Mouse (Mus musculus) intestine, postnatal 0 days (tissue): ENCODE measurements around the gene Slc22a21. TPM values are rescaled to one million over a fixed set of nuclear protein-coding genes. Genes with fewer than 3 reads are reported as not detected.
"Not testable (repeated sequence)": the region's sequence is repeated elsewhere in the genome, so short reads cannot be mapped to it uniquely, and the experiment has no call there.

Experiments used
- ATAC-seq: fragments of 200-750 bp; cut with Nextera tagmentation; 2 replicates; pipeline ENCODE4 v1.8.0; 2017; ENCODE audit warnings: mild to moderate bottlenecking, moderate TSS enrichment, moderate library complexity
- H3K27ac ChIP-seq: fragments of 300-500 bp; sonication (generic); 2 replicates; pipeline ENCODE4 v1.5.1; 2014; ENCODE audit warnings: mild to moderate bottlenecking, low read depth, low read length, moderate library complexity
- H3K27me3 ChIP-seq: fragments of 300-500 bp; sonication (generic); replicated peaks from 2 replicates; pipeline ENCODE4 v1.6.1; 2014; ENCODE audit warnings: low read length, mixed read lengths; ENCODE audit not compliant: control insufficient read depth, insufficient read depth
- H3K36me3 ChIP-seq: fragments of 300-500 bp; sonication (generic); 2 replicates; pipeline ENCODE4 v1.6.1; 2014; ENCODE audit warnings: mild to moderate bottlenecking, moderate library complexity; ENCODE audit not compliant: control insufficient read depth, insufficient read depth
- H3K4me1 ChIP-seq: fragments of 300-500 bp; sonication (generic); replicated peaks from 2 replicates; pipeline ENCODE4 v1.6.1; 2014; ENCODE audit warnings: antibody characterized with exemption, low read length, mixed read lengths; ENCODE audit not compliant: control insufficient read depth, insufficient read depth
- H3K4me2 ChIP-seq: fragments of 300-500 bp; sonication (generic); replicated peaks from 2 replicates; pipeline ENCODE4 v1.6.1; 2014; ENCODE audit warnings: low read depth, mild to moderate bottlenecking, moderate library complexity
- H3K4me3 ChIP-seq: fragments of 300-500 bp; sonication (generic); 2 replicates; pipeline ENCODE4 v1.5.1; 2014; ENCODE audit warnings: low read depth, low read length
- H3K9ac ChIP-seq: fragments of 300-500 bp; sonication (generic); 2 replicates; pipeline ENCODE4 v1.6.1; 2014; ENCODE audit warnings: mild to moderate bottlenecking, low read depth, low read length
- H3K9me3 ChIP-seq: fragments of 300-500 bp; sonication (generic); 2 replicates; pipeline ENCODE4 v1.6.1; 2016; ENCODE audit warnings: mixed run types; ENCODE audit not compliant: control insufficient read depth
- CTCF ChIP-seq: sonication (generic); IDR thresholded peaks from 2 replicates; pipeline ENCODE4 v1.5.1; 2016; ENCODE audit warnings: low read depth, mild to moderate bottlenecking, control low read depth, antibody characterized with exemption, moderate library complexity
- WGBS: fragments of 180-500 bp; shearing (Covaris S2); extraction: QIAGEN DNeasy Blood & Tissue Kit; methylation state at CpG from one replicate; pipeline ENCODE4 v1.1.7; 2014; 5-methylcytosine and 5-hydroxymethylcytosine counted together
- polyA plus RNA-seq: library from polyadenylated mRNA; unstranded; fragments of >200 nt; fragmentation: Nextera tagmentation; extraction: Ambion mirVana; gene quantifications from 2 replicates; pipeline ENCODE4 v1.2.1, GENCODE M21; 2015

Slc22a21 gene
- polyA plus RNA-seq, 1 experiment from 2014 or later: 6.8 TPM

GRCm38 (mm10) chr11:54008416-54008920 is 28.3 kb upstream of the Slc22a21 start:
- Histone ChIP-seq H3K4me1 (no peaks in the 10 kb centered on the region), H3K4me2 (no peak overlapping the region), H3K27me3 (no peaks in the 10 kb centered on the region), H3K36me3 (no peaks in the 10 kb centered on the region), H3K4me3 (no peak overlapping the region), H3K9me3 (no peaks in the 10 kb centered on the region), H3K9ac (no peak overlapping the region), H3K27ac (no peak overlapping the region)
- ATAC-seq: no peak
- WGBS: 78% methylated on average over 10 of the region's 10 CpGs
- no peak for TF ChIP-seq CTCF

- Histone ChIP-seq H3K27me3 (no peaks in the 10 kb centered on the region), H3K36me3 (no peaks in the 10 kb centered on the region), H3K9ac (no peak overlapping the region), H3K4me1 (no peaks in the 10 kb centered on the region), H3K4me2 (no peak overlapping the region), H3K9me3 (no peaks in the 10 kb centered on the region), H3K4me3 (no peak overlapping the region), H3K27ac (no peak overlapping the region)
- ATAC-seq: no peak
- no peak for TF ChIP-seq CTCF
- 81% methylated on average over 11 of the region's 11 CpGs for WGBS
These were observed 27.6 kb upstream of the Slc22a21 start for GRCm38 (mm10) chr11:54007717-54008116.

GRCm38 (mm10) chr11:54006901-54007300 is 26.8 kb upstream of the Slc22a21 start:
- no peak overlapping the region for H3K4me2 ChIP-seq
- no peak overlapping the region for H3K4me3 ChIP-seq
- H3K27me3 ChIP-seq: no peaks in the 10 kb centered on the region
- H3K9me3 ChIP-seq: no peaks in the 10 kb centered on the region
- no peak for ATAC-seq
- H3K27ac ChIP-seq: no peak overlapping the region
- no peak overlapping the region for H3K9ac ChIP-seq
- 61% methylated on average over 4 of the region's 4 CpGs for WGBS
- no peaks in the 10 kb centered on the region for H3K36me3 ChIP-seq
- no peak for TF ChIP-seq CTCF
- no peaks in the 10 kb centered on the region for H3K4me1 ChIP-seq

- H3K9me3 ChIP-seq: not testable (repeated sequence)
These were observed 26.2 kb upstream of the Slc22a21 start for GRCm38 (mm10) chr11:54006362-54006761.

DNA sequence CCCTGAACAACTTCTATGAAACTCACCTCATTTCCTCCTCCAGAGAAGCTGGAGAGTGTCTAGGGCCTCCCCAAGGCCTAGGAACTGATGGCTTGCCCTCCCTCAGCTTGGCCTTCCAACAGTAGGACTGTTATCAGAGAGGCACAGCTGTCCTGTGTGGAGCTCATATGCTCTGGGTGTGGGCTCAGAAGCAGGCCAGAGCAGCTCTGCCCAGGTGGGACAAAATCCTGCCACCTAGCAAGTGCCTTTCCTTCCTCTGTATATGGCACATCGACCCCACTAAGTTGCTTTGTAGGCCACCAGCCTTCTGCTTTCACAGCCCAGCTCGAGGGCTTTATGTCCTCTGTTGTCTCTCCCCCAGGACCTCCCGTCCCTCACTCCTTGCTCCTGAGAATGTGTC is 24.6 kb upstream of the Slc22a21 start:
- no peak overlapping the region for H3K27ac ChIP-seq
- no peak for TF ChIP-seq CTCF
- no peaks in the 10 kb centered on the region for H3K36me3 ChIP-seq
- H3K9me3 ChIP-seq: no peaks in the 10 kb centered on the region
- H3K4me2 ChIP-seq: no peak overlapping the region
- H3K4me1 ChIP-seq: no peaks in the 10 kb centered on the region
- no peak overlapping the region for H3K9ac ChIP-seq
- H3K4me3 ChIP-seq: no peak overlapping the region
- no peaks in the 10 kb centered on the region for H3K27me3 ChIP-seq
- 82% methylated on average over 3 of the region's 3 CpGs for WGBS
- no peak for ATAC-seq

More at GRCm38 (mm10) chr11:54006362-54006761, 26.2 kb upstream of the Slc22a21 start:
- not testable (repeated sequence) for ATAC-seq, H3K27me3 ChIP-seq, H3K36me3 ChIP-seq, H3K4me3 ChIP-seq, H3K4me1 ChIP-seq, H3K27ac ChIP-seq, H3K4me2 ChIP-seq, H3K9ac ChIP-seq
- 20% methylated on average over 5 of the region's 5 CpGs for WGBS

DNA sequence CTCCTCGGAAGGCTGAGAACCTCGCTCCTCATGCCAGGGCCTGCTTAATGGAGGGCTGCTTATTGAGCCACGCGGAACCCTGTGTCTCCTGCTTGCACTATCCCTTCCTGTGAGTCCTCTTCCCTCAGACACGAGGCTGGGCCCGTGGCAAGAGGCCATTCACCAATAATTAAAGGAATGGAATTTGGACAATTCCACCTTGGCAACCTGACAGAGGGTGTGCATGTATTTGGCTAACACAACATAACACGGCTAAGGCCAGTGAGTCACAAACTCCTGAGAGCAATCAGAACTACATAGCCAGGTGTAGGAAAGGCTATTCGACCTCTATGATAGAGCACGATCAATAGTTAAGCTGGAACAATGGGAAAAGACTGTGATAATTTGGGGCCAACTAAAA is 24.1 kb upstream of the Slc22a21 start:
- no peak overlapping the region for H3K4me3 ChIP-seq
- H3K36me3 ChIP-seq: no peaks in the 10 kb centered on the region
- H3K9ac ChIP-seq: no peak overlapping the region
- 67% methylated on average over 9 of the region's 9 CpGs for WGBS
- no peaks in the 10 kb centered on the region for H3K27me3 ChIP-seq
- no peak overlapping the region for H3K4me2 ChIP-seq
- TF ChIP-seq CTCF: no peak
- H3K9me3 ChIP-seq: no peaks in the 10 kb centered on the region
- ATAC-seq: peak; percentile 14; the same call in 1 of the 2 replicates
- H3K27ac ChIP-seq: no peak overlapping the region
- H3K4me1 ChIP-seq: no peaks in the 10 kb centered on the region
